Mouse (Mus musculus) cerebellum, adult 2 months (tissue): ENCODE results near the gene E2f1.

Experiments used
- CTCF ChIP-seq: fragments of 200-500 bp; IDR thresholded peaks from 2 replicates; pipeline ENCODE4 v1.5.1; 2011; ENCODE audit warnings: low read depth, mild to moderate bottlenecking, control low read depth, low read length, moderate library complexity, borderline replicate concordance; ENCODE audit not compliant: insufficient read depth
- POLR2A ChIP-seq: fragments of 200-500 bp; IDR thresholded peaks from 2 replicates; pipeline ENCODE4 v1.6.1; 2011; ENCODE audit warnings: low read length, control low read depth, borderline replicate concordance; ENCODE audit not compliant: insufficient read depth

DNA sequence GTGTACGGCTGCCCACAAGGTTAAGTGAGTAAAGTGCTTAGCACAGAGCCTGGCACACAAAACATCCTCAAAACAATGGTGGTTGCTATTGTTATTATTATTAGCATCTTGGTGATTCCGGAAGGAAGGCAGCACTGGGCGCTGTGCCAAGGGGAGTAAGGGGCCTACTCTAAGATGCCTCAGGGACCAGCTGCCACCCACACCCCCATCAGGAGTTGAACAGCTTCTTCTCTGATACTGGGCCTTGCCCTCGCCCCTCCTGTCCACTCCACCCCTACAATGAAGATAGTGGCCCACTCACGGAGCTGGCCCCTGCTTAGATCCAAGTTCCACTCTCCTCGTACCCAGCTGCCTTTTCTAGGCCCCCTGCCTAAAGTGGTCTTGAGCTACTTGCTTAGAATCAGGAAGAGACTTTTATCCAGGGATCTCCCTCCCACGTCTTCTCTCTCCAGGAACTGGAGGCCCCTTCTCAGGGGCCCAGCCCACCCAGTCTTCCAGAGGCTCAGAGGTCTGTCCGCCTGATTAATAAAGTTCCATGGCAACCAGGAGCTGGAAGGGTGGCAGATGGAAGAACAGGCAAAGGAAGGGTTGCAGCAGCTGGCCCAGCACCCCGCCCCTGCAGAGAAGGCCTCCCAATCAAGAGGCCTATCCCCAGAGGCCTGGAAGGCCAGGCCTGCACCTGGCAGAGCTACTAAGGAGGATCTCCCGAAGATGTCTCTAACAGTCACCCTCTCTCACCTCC is 1.2 kb downstream of the E2f1 start:
- TF ChIP-seq CTCF (no peak), POLR2A (no peak)
